Mouse (Mus musculus): ENCODE measurements at regions not wholly inside any gene's neighbourhood (a gene's known extent, or its start where the extent isn't known, plus 50 kb on each side); places are given as distances from the start of the nearest gene placed in this dataset.

DNA sequence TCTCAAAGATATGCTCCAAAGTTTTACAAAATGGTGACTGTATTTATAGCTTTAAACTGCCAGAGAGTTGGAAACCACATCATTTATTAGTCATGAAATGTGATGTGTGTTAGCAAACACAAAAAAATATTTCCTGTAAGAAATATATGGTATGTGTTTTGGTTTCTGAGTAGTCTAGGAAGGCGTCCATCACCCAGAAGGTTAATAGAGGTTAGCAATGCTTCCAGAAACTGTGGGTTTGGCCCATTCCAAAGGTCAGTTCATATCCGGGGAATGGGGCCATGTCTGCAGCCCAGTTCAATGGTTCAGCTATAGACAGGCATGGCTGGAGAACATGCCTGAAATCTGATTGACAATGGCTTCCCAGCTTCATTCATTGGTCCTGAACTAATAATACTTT is 235.1 kb downstream of the Nfkbiz start:
- DNase-seq (ENCODE audit: low read depth in 3 of 3, low spot score in 3 of 3) (no peak), ATAC-seq (ENCODE audit: insufficient read depth) (no peak)
- TF ChIP-seq CTCF (IDR thresholded peaks at IDR 0.05; ENCODE audit: low read depth): no peak
- Histone ChIP-seq H3K4me2 (ENCODE audit: low read depth) (no peak overlapping the region), H3K4me3 (ENCODE audit: insufficient read depth in 1 of 2, low read depth in 2 of 2, low read length in 2 of 2) (no peak overlapping the region), H3K4me1 (replicated peaks; ENCODE audit: control insufficient read depth in 2 of 2, insufficient read depth in 2 of 2, low read length in 1 of 2) (no peaks in the 10 kb centered on the region), H3K27me3 (ENCODE audit: control insufficient read depth, insufficient read depth, low read length) (no peaks in the 10 kb centered on the region), H3K27ac (no peak overlapping the region), H3K9me3 (ENCODE audit: control insufficient read depth, low read length) (no peaks in the 10 kb centered on the region), H3K36me3 (replicated peaks; ENCODE audit: control insufficient read depth, insufficient read depth, low read depth) (no peaks in the 10 kb centered on the region), H3K9ac (replicated peaks) (no peak overlapping the region)
- WGBS (ENCODE audit: insufficient replicate concordance): 50% methylated on average over 2 of the region's 2 CpGs

DNA sequence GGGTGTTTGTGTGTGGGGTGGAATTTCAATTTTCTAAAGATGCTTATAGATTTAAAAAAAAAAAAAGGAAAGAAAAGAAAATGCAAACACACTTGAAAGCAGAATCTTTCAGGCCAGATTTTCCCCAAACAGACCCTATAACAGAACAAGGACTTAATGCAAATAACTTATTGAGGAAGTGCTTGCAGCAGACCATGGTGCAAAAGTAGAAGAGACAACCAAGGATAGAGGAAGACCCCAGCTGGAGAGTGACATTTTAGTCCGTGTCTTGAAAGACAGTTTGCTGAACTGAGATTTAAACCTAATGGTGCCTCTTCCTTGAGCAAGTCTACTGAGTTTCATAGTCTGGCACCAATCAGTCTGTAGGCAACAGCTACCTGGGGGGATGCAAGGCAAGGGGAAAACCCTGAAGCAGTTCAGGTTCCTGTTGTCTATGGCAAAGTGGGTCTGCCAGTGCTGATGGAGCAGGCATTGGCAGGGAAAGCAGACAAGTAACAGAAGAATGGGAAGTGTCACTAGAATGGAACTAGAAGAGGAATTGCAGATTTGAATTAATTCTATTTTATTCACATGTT is 249.2 kb downstream of the Nfkbiz start:
- no peak for ATAC-seq (ENCODE audit: insufficient read depth)

DNA sequence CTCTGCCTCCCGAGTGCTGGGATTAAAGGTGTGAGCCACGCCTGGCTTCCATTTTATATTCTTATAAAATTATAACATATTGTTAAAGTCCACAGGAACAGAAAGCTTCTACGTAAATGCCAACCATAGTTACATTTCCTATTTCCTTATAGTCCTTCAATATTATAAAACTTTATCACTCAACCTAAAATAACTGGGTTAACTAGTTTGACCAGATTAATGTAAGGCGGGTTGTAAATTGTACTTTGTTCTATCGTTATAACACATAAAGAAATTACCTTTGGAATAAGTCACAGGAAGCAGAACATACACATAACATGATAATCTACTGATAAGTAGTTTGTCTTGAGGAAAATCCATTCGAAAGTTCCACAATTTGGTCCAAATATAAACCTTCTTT is 251.6 kb downstream of the Nfkbiz start:
- Histone ChIP-seq H3K4me1 (replicated peaks; ENCODE audit: control insufficient read depth in 2 of 2, insufficient read depth in 2 of 2, low read length in 1 of 2) (no peaks in the 10 kb centered on the region), H3K4me3 (ENCODE audit: insufficient read depth in 1 of 2, low read depth in 2 of 2, low read length in 2 of 2) (no peak overlapping the region), H3K4me2 (ENCODE audit: low read depth) (no peak overlapping the region), H3K9me3 (ENCODE audit: control insufficient read depth, low read length) (no peaks in the 10 kb centered on the region), H3K27ac (no peak overlapping the region), H3K9ac (replicated peaks) (no peak overlapping the region), H3K36me3 (replicated peaks; ENCODE audit: control insufficient read depth, insufficient read depth, low read depth) (no peaks in the 10 kb centered on the region), H3K27me3 (ENCODE audit: control insufficient read depth, insufficient read depth, low read length) (no peaks in the 10 kb centered on the region)
- ATAC-seq (ENCODE audit: insufficient read depth) (no peak), DNase-seq (ENCODE audit: low read depth in 3 of 3, low spot score in 3 of 3) (no peak)
- 61% methylated on average over 6 of the region's 6 CpGs for WGBS (ENCODE audit: insufficient replicate concordance)
- TF ChIP-seq CTCF (IDR thresholded peaks at IDR 0.05; ENCODE audit: low read depth) (no peak), EP300 (IDR thresholded peaks at IDR 0.05; ENCODE audit: low read depth) (no peak)

More for the DNA sequence above, 249.2 kb downstream of the Nfkbiz start:
- no peak for TF ChIP-seq CTCF (IDR thresholded peaks at IDR 0.05; ENCODE audit: low read depth)
- no peak for TF ChIP-seq EP300 (IDR thresholded peaks at IDR 0.05; ENCODE audit: low read depth)
- WGBS (ENCODE audit: insufficient replicate concordance): 26% methylated on average over 1 of the region's 1 CpGs
- Histone ChIP-seq H3K4me3 (ENCODE audit: insufficient read depth in 1 of 2, low read depth in 2 of 2, low read length in 2 of 2) (no peak overlapping the region), H3K9me3 (ENCODE audit: control insufficient read depth, low read length) (no peaks in the 10 kb centered on the region), H3K27me3 (ENCODE audit: control insufficient read depth, insufficient read depth, low read length) (no peaks in the 10 kb centered on the region), H3K4me2 (ENCODE audit: low read depth) (no peak overlapping the region), H3K9ac (replicated peaks) (no peak overlapping the region), H3K36me3 (replicated peaks; ENCODE audit: control insufficient read depth, insufficient read depth, low read depth) (no peaks in the 10 kb centered on the region), H3K4me1 (replicated peaks; ENCODE audit: control insufficient read depth in 2 of 2, insufficient read depth in 2 of 2, low read length in 1 of 2) (no peaks in the 10 kb centered on the region), H3K27ac (no peak overlapping the region)
- no peak for DNase-seq (ENCODE audit: low read depth in 3 of 3, low spot score in 3 of 3)

DNA sequence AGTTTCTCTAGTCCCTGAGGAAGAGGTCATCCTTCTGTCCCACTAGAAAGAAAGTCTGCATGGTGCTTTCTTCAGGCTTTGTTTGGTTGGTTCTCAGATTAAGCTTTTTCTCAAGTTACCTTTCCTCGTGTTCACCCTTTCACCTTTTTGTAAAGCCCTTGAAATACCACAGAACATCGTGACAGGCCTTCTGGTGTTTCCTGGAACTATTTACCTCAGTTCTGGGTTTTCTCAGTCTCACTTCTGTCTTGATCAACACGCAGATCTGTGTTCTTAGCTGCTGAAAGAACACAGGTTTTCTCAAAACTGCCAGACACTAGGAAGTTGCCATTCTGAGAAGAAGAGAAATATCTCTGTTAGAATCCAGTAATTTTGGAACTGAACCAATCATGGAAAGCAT is 255.8 kb downstream of the Nfkbiz start:
- no peak overlapping the region for H3K4me3 ChIP-seq (ENCODE audit: insufficient read depth in 1 of 2, low read depth in 2 of 2, low read length in 2 of 2)
- no peaks in the 10 kb centered on the region for H3K9me3 ChIP-seq (ENCODE audit: control insufficient read depth, low read length)
- H3K9ac ChIP-seq (replicated peaks): no peak overlapping the region
- H3K27me3 ChIP-seq (ENCODE audit: control insufficient read depth, insufficient read depth, low read length): no peaks in the 10 kb centered on the region
- no peak overlapping the region for H3K4me2 ChIP-seq (ENCODE audit: low read depth)
- no peak for DNase-seq (ENCODE audit: low read depth in 3 of 3, low spot score in 3 of 3)
- no peaks in the 10 kb centered on the region for H3K36me3 ChIP-seq (replicated peaks; ENCODE audit: control insufficient read depth, insufficient read depth, low read depth)
- no peak overlapping the region for H3K27ac ChIP-seq
- no peak for ATAC-seq (ENCODE audit: insufficient read depth)
- no peaks in the 10 kb centered on the region for H3K4me1 ChIP-seq (replicated peaks; ENCODE audit: control insufficient read depth in 2 of 2, insufficient read depth in 2 of 2, low read length in 1 of 2)
- TF ChIP-seq CTCF (IDR thresholded peaks at IDR 0.05; ENCODE audit: low read depth) (no peak), EP300 (IDR thresholded peaks at IDR 0.05; ENCODE audit: low read depth) (no peak)
- 31% methylated on average over 3 of the region's 3 CpGs for WGBS (ENCODE audit: insufficient replicate concordance)

- ATAC-seq (ENCODE audit: insufficient read depth) (no peak), DNase-seq (ENCODE audit: low read depth in 3 of 3, low spot score in 3 of 3) (no peak)
- no peak overlapping the region for H3K4me3 ChIP-seq (ENCODE audit: insufficient read depth in 1 of 2, low read depth in 2 of 2, low read length in 2 of 2)
- H3K9me3 ChIP-seq (ENCODE audit: control insufficient read depth, low read length): no peaks in the 10 kb centered on the region
- H3K9ac ChIP-seq (replicated peaks): no peak overlapping the region
- H3K4me2 ChIP-seq (ENCODE audit: low read depth): no peak overlapping the region
- H3K27ac ChIP-seq: no peak overlapping the region
- TF ChIP-seq CTCF (IDR thresholded peaks at IDR 0.05; ENCODE audit: low read depth) (no peak), EP300 (IDR thresholded peaks at IDR 0.05; ENCODE audit: low read depth) (no peak)
- WGBS (ENCODE audit: insufficient replicate concordance): 80% methylated on average over 7 of the region's 7 CpGs
- no peaks in the 10 kb centered on the region for H3K4me1 ChIP-seq (replicated peaks; ENCODE audit: control insufficient read depth in 2 of 2, insufficient read depth in 2 of 2, low read length in 1 of 2)
- no peaks in the 10 kb centered on the region for H3K27me3 ChIP-seq (ENCODE audit: control insufficient read depth, insufficient read depth, low read length)
- no peaks in the 10 kb centered on the region for H3K36me3 ChIP-seq (replicated peaks; ENCODE audit: control insufficient read depth, insufficient read depth, low read depth)
These were observed 256.7 kb downstream of the Nfkbiz start for GRCm38 (mm10) chr16:55582029-55582428.
